In genomic region chr9:65432236-65432635, GRCm38 (mm10) we compare ENCODE assay signal across 9 mouse cellular contexts. TPM values are rescaled to one million over a fixed set of nuclear protein-coding genes. Genes with fewer than 3 reads are reported as not detected.
DNase-seq lines count a peak whose midpoint lies in the region; ATAC-seq and TF ChIP-seq lines count a peak whose summit lies in the region.
"Had no signal": no experiment of that assay in that cellular context is flagged by ENCODE, and none has a peak within 500 bp of the region (broad histone marks: within the 10 kb centered on the region; RNA-seq: fewer than 3 reads in every experiment).

No protein-coding gene starts in this region.

- H3K36me3 ChIP-seq in liver, embryonic 14.5 days (replicated peaks; ENCODE audit: control insufficient read depth, insufficient read depth, low read depth): no peaks in the 10 kb centered on the region
- H3K36me3 ChIP-seq: limb, embryonic 15.5 days had no signal

- peak; percentile 92 for TF ChIP-seq CTCF in liver, embryonic 14.5 days (IDR thresholded peaks at IDR 0.05; ENCODE audit: low read depth)

- DNase-seq in 416B (ENCODE audit: low read depth): peak; percentile 84
- peak; percentile 57 for DNase-seq in Muller cell, postnatal 12 days (ENCODE audit: inconsistent ontology term)
- DNase-seq in cerebellum, postnatal 10 days: peak; percentile 91 to 93
- DNase-seq in gastrocnemius, adult 18-20 months (ENCODE audit: low spot score): peak; percentile 93
- DNase-seq in kidney, postnatal 10 days: peak; percentile 91
- peak; percentile 52 to 63 (median 57) for DNase-seq in liver, embryonic 14.5 days (ENCODE audit: low read depth in 3 of 3, low spot score in 3 of 3)
- peak; percentile 89 for DNase-seq in retina, postnatal 1 day
- peak; percentile 86 for DNase-seq in thymus, postnatal 4 days

- TF ChIP-seq EP300 in liver, embryonic 14.5 days (IDR thresholded peaks at IDR 0.05; ENCODE audit: low read depth): no peak

- no peaks in the 10 kb centered on the region for H3K27me3 ChIP-seq in liver, embryonic 14.5 days (ENCODE audit: control insufficient read depth, insufficient read depth, low read length)
- H3K27me3 ChIP-seq: limb, embryonic 15.5 days had no signal

- no peak for ATAC-seq in liver, embryonic 14.5 days (ENCODE audit: insufficient read depth)

- no peak overlapping the region for H3K4me3 ChIP-seq in liver, embryonic 14.5 days (ENCODE audit: insufficient read depth in 1 of 2, low read depth in 2 of 2, low read length in 2 of 2)
- H3K4me3 ChIP-seq: limb, embryonic 15.5 days had no signal

- no peak overlapping the region for H3K9ac ChIP-seq in liver, embryonic 14.5 days (replicated peaks)
- H3K9ac ChIP-seq: limb, embryonic 15.5 days had no signal

- H3K4me2 ChIP-seq in liver, embryonic 14.5 days (ENCODE audit: low read depth): no peak overlapping the region
- H3K4me2 ChIP-seq: limb, embryonic 15.5 days had no signal

- 1% methylated on average over 3 of the region's 3 CpGs for WGBS in liver, embryonic 14.5 days (ENCODE audit: insufficient replicate concordance)

- peaks cover 4% of the 10 kb centered on the region in 2 experiments; a peak in 1 of 4 replicates for H3K4me1 ChIP-seq in liver, embryonic 14.5 days (replicated peaks; ENCODE audit: control insufficient read depth in 2 of 2, insufficient read depth in 2 of 2, low read length in 1 of 2)

- H3K27ac ChIP-seq in liver, embryonic 14.5 days: no peak overlapping the region
- H3K27ac ChIP-seq: limb, embryonic 15.5 days had no signal

- H3K9me3 ChIP-seq in liver, embryonic 14.5 days (ENCODE audit: control insufficient read depth, low read length): no peaks in the 10 kb centered on the region
- H3K9me3 ChIP-seq: limb, embryonic 15.5 days had no signal

RNA-seq across cellular contexts. Expression of gene Mtfmt, which starts 3.3 kb away (rescaled TPM):
- total RNA-seq in gastrocnemius, adult 18-20 months (2021): 1 to 10 TPM; 4.7 to 6.5 TPM
- 5.0 and 5.9 TPM in 2 replicates for polyA plus RNA-seq in liver, embryonic 14.5 days (2012; rRNA removed)
- 6.2 and 7.4 TPM in 2 replicates for polyA plus RNA-seq in liver, embryonic 14.5 days (2014; fragmentation: Nextera tagmentation; extraction: Ambion mirVana)

RNA-seq across cellular contexts. Expression of gene Slc51b, which starts 9.5 kb away (rescaled TPM):
- total RNA-seq in gastrocnemius, adult 18-20 months (2021): not detected
- 0.04 TPM in 1 of 2 replicates, not detected in the other for polyA plus RNA-seq in liver, embryonic 14.5 days (2012; rRNA removed)
- polyA plus RNA-seq in liver, embryonic 14.5 days (2014; fragmentation: Nextera tagmentation; extraction: Ambion mirVana): not detected in 2 replicates
- polyA plus RNA-seq: limb, embryonic 15.5 days had no signal

RNA-seq across cellular contexts. Expression of gene Spg21, which starts 28.5 kb away (rescaled TPM):
- 1 to 10 TPM; 5.5 to 9.1 TPM for total RNA-seq in gastrocnemius, adult 18-20 months (2021)
- polyA plus RNA-seq in liver, embryonic 14.5 days (2012; rRNA removed): 5.6 and 6.9 TPM in 2 replicates
- polyA plus RNA-seq in liver, embryonic 14.5 days (2014; fragmentation: Nextera tagmentation; extraction: Ambion mirVana): 28.0 and 30.6 TPM in 2 replicates

RNA-seq across cellular contexts. Expression of gene Rasl12, which starts 33.9 kb away (rescaled TPM):
- 1 to 10 TPM; 2.5 to 3.7 TPM for total RNA-seq in gastrocnemius, adult 18-20 months (2021)
- 0.11 and 0.12 TPM in 2 replicates for polyA plus RNA-seq in liver, embryonic 14.5 days (2012; rRNA removed)
- 0.04 TPM in 1 of 2 replicates, not detected in the other for polyA plus RNA-seq in liver, embryonic 14.5 days (2014; fragmentation: Nextera tagmentation; extraction: Ambion mirVana)

RNA-seq across cellular contexts. Expression of gene Kbtbd13, which starts 40.8 kb away (rescaled TPM):
- 10 to 100 TPM; 10.7 to 11.6 TPM for total RNA-seq in gastrocnemius, adult 18-20 months (2021)
- 0.04 and 0.05 TPM in 2 replicates for polyA plus RNA-seq in liver, embryonic 14.5 days (2012; rRNA removed)
- polyA plus RNA-seq in liver, embryonic 14.5 days (2014; fragmentation: Nextera tagmentation; extraction: Ambion mirVana): 0.08 and 0.10 TPM in 2 replicates
